8 mouse cellular contexts compared by ENCODE assay signal in the genomic region with DNA sequence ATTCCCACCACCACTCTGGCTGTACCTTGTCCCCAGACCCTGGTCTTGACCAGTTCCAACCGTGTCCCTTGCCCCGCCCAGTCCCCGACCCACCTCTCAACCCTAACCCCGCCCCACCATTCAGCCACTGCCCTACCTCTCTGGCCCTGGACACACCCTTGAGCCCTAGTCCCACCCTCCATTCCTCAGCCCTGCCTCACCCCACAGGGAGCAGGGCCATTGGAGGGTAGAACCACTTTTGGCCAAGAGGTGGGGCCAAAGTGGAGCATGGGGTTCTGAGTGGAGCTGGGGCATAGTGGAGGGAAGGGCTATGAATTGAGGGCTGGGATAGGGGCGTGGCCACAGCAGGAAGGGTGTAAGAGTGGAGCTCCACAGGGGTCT. TPM values are rescaled to one million over a fixed set of nuclear protein-coding genes. Genes with fewer than 3 reads are reported as not detected.
DNase-seq lines count a peak whose midpoint lies in the region; ATAC-seq and TF ChIP-seq lines count a peak whose summit lies in the region.

No protein-coding gene starts in this region.

- H3K4me2 ChIP-seq in liver, embryonic 14.5 days (ENCODE audit: low read depth) = no peak overlapping the region; the same call in 1 of the 2 replicates

- 1% methylated on average over 5 of the region's 5 CpGs for WGBS in liver, embryonic 14.5 days (ENCODE audit: insufficient replicate concordance)

- no peaks in the 10 kb centered on the region for H3K9me3 ChIP-seq in liver, embryonic 14.5 days (ENCODE audit: control insufficient read depth, low read length)

- H3K27ac ChIP-seq in liver, embryonic 14.5 days = no peak overlapping the region

- peak; percentile 6 to 9 for DNase-seq in layer of hippocampus, postnatal 25 days (ENCODE audit: extremely low spot score in 1 of 2, low spot score in 1 of 2)
- no peak for DNase-seq in layer of hippocampus, adult 18-20 months (ENCODE audit: low spot score in 2 of 2)
- peak; percentile 99 for DNase-seq in ES-CJ7 (ENCODE audit: low read depth, low spot score)
- DNase-seq in liver, embryonic 14.5 days (ENCODE audit: low read depth in 3 of 3, low spot score in 3 of 3) = no peak
- peak; percentile 6 for DNase-seq in testis, postnatal 14 days (ENCODE audit: low spot score)
- no peak for DNase-seq in kidney, adult 11 months
- no peak for DNase-seq in T-cell, adult 2 months (ENCODE audit: low spot score)

- no peak overlapping the region for H3K4me3 ChIP-seq in liver, embryonic 14.5 days (ENCODE audit: insufficient read depth in 1 of 2, low read depth in 2 of 2, low read length in 2 of 2)

- peaks cover 5% of the 10 kb centered on the region in 2 experiments for H3K4me1 ChIP-seq in liver, embryonic 14.5 days (replicated peaks; ENCODE audit: control insufficient read depth in 2 of 2, insufficient read depth in 2 of 2, low read length in 1 of 2)

- TF ChIP-seq CTCF in liver, embryonic 14.5 days (IDR thresholded peaks at IDR 0.05; ENCODE audit: low read depth) = no peak

- H3K27me3 ChIP-seq in liver, embryonic 14.5 days (ENCODE audit: control insufficient read depth, insufficient read depth, low read length) = peaks cover 39% of the 10 kb centered on the region

- no peaks in the 10 kb centered on the region for H3K36me3 ChIP-seq in liver, embryonic 14.5 days (replicated peaks; ENCODE audit: control insufficient read depth, insufficient read depth, low read depth)

- TF ChIP-seq EP300 in liver, embryonic 14.5 days (IDR thresholded peaks at IDR 0.05; ENCODE audit: low read depth) = no peak

- H3K9ac ChIP-seq in liver, embryonic 14.5 days (replicated peaks) = no peak overlapping the region

- peak; percentile 20; the same call in 1 of the 2 replicates for ATAC-seq in common myeloid progenitor, adult 5-6 weeks (replicated peaks; ENCODE audit: low read depth, poor library complexity, severe bottlenecking)
- 0 out of 2 replicates have a peak, but pooled peaks have one; percentile 18 for ATAC-seq in liver, embryonic 14.5 days (ENCODE audit: insufficient read depth)

RNA-seq across cellular contexts. Expression of gene Nfic, which starts 9.8 kb away (rescaled TPM):
- 10 to 100 TPM; 59.5 to 66.8 TPM for total RNA-seq in layer of hippocampus, postnatal 25 days (2021)
- total RNA-seq in layer of hippocampus, adult 18-20 months (2021) = 10 to 100 TPM; 54.2 to 54.7 TPM
- total RNA-seq in common myeloid progenitor, adult 5-6 weeks (2017) = 13.7 and 18.2 TPM in 2 replicates
- polyA plus RNA-seq in liver, embryonic 14.5 days (2012; rRNA removed) = 1.2 and 1.3 TPM in 2 replicates
- polyA plus RNA-seq in liver, embryonic 14.5 days (2014; fragmentation: Nextera tagmentation; extraction: Ambion mirVana) = 4.6 and 7.3 TPM in 2 replicates

RNA-seq across cellular contexts. Expression of gene Celf5, which starts 17.3 kb away (rescaled TPM):
- 100 to 1,000 TPM; 255 to 311 TPM for total RNA-seq in layer of hippocampus, postnatal 25 days (2021)
- total RNA-seq in layer of hippocampus, adult 18-20 months (2021) = 100 to 1,000 TPM; 268 TPM
- total RNA-seq in common myeloid progenitor, adult 5-6 weeks (2017) = 0.14 TPM in 1 of 2 replicates, not detected in the other
- 0.02 and 0.32 TPM in 2 replicates for polyA plus RNA-seq in liver, embryonic 14.5 days (2012; rRNA removed)
- not detected in 2 replicates for polyA plus RNA-seq in liver, embryonic 14.5 days (2014; fragmentation: Nextera tagmentation; extraction: Ambion mirVana)

RNA-seq across cellular contexts. Expression of gene Ncln, which starts 30.9 kb away (rescaled TPM):
- 10 to 100 TPM; 83.0 to 94.6 TPM for total RNA-seq in layer of hippocampus, postnatal 25 days (2021)
- total RNA-seq in layer of hippocampus, adult 18-20 months (2021) = 10 to 100 TPM; 77.5 to 87.4 TPM
- total RNA-seq in common myeloid progenitor, adult 5-6 weeks (2017) = 46.6 and 52.9 TPM in 2 replicates
- 55.7 and 71.3 TPM in 2 replicates for polyA plus RNA-seq in liver, embryonic 14.5 days (2012; rRNA removed)
- 23.7 and 29.4 TPM in 2 replicates for polyA plus RNA-seq in liver, embryonic 14.5 days (2014; fragmentation: Nextera tagmentation; extraction: Ambion mirVana)

RNA-seq across cellular contexts. Expression of gene S1pr4, which starts 34.7 kb away (rescaled TPM):
- total RNA-seq in layer of hippocampus, postnatal 25 days (2021) = under 1 TPM; 0.35 to 0.54 TPM
- under 1 TPM; 0.53 to 0.94 TPM for total RNA-seq in layer of hippocampus, adult 18-20 months (2021)
- total RNA-seq in common myeloid progenitor, adult 5-6 weeks (2017) = 10.3 and 14.4 TPM in 2 replicates
- polyA plus RNA-seq in liver, embryonic 14.5 days (2012; rRNA removed) = 1.5 and 1.8 TPM in 2 replicates
- polyA plus RNA-seq in liver, embryonic 14.5 days (2014; fragmentation: Nextera tagmentation; extraction: Ambion mirVana) = 1.4 and 1.5 TPM in 2 replicates

RNA-seq across cellular contexts. Expression of gene Gna15, which starts 58.8 kb away (rescaled TPM):
- total RNA-seq in layer of hippocampus, postnatal 25 days (2021) = 1 to 10 TPM; 2.4 to 3.2 TPM
- 1 to 10 TPM; 3.9 to 4.4 TPM for total RNA-seq in layer of hippocampus, adult 18-20 months (2021)
- 30.6 and 39.1 TPM in 2 replicates for total RNA-seq in common myeloid progenitor, adult 5-6 weeks (2017)
- 4.2 and 4.6 TPM in 2 replicates for polyA plus RNA-seq in liver, embryonic 14.5 days (2012; rRNA removed)
- 3.2 and 4.7 TPM in 2 replicates for polyA plus RNA-seq in liver, embryonic 14.5 days (2014; fragmentation: Nextera tagmentation; extraction: Ambion mirVana)

Comparison
In these comparisons a context has a peak if more than half of its experiments do, and no peak if none do; other contexts are left out.
1. DNase-seq: peak in layer of hippocampus, postnatal 25 days (2 of 2), ES-CJ7 (single experiment) and testis, postnatal 14 days (single experiment); none in layer of hippocampus, adult 18-20 months (0 of 2), liver, embryonic 14.5 days (0 of 3), kidney, adult 11 months (single experiment) and T-cell, adult 2 months (single experiment).
2. RNA of gene Celf5, which starts 17.3 kb away (total RNA-seq): 255 to 311 TPM in layer of hippocampus, postnatal 25 days and 268 TPM in layer of hippocampus, adult 18-20 months; 0.14 TPM in common myeloid progenitor, adult 5-6 weeks; every median in the first group is over 100 times any median in the second.